Mouse (Mus musculus): Measurements from ENCODE around the gene Fam98a.

GRCm38 (mm10) chr17:75575608-75576007, 23.9 kb upstream of the Fam98a start:
- no peak for TF ChIP-seq CTCF (IDR thresholded peaks at IDR 0.05)
- TF ChIP-seq EP300 (IDR thresholded peaks at IDR 0.05), result no peak
